Mouse (Mus musculus): ENCODE results near the gene Gpm6a. TPM values are rescaled to one million over a fixed set of nuclear protein-coding genes. Genes with fewer than 3 reads are reported as not detected.

The Gpm6a gene
- total and polyA plus RNA-seq, 3 experiments: not detected

GRCm38 (mm10) chr8:54917710-54918109, 36.9 kb upstream of the Gpm6a start:
- Histone ChIP-seq H3K27me3 (ENCODE audit: control insufficient read depth in 1 of 2, insufficient read depth in 2 of 2, low read length in 2 of 2) (no peaks in the 10 kb centered on the region), H3K36me3 (ENCODE audit: control insufficient read depth in 1 of 2, insufficient read depth in 2 of 2, low read length in 2 of 2) (no peaks in the 10 kb centered on the region), H3K9ac (ENCODE audit: control insufficient read depth, low read depth, low read length, poor library complexity, severe bottlenecking) (no peak overlapping the region), H3K9me3 (replicated peaks; ENCODE audit: insufficient read depth, low read length) (no peaks in the 10 kb centered on the region), H3K4me1 (ENCODE audit: control insufficient read depth in 1 of 2, insufficient read depth in 2 of 2, low read length in 2 of 2) (no peaks in the 10 kb centered on the region), H3K27ac (ENCODE audit: control insufficient read depth, low read depth, low read length) (no peak overlapping the region), H3K79me2 (ENCODE audit: control insufficient read depth, insufficient read depth, low read length, poor library complexity) (no peaks in the 10 kb centered on the region), H3K4me3 (ENCODE audit: control insufficient read depth in 1 of 2, insufficient read depth in 1 of 2, low read depth in 2 of 2, low read length in 2 of 2) (no peak overlapping the region)
- no peak for DNase-seq (ENCODE audit: low read depth, low spot score)
- TF ChIP-seq MYC (IDR thresholded peaks at IDR 0.05; ENCODE audit: low read depth, low read length): no peak
- TF ChIP-seq CTCF (IDR thresholded peaks at IDR 0.05 in 2 of 3, conservative IDR thresholded peaks at IDR 0.05 in 1 of 3; ENCODE audit: control insufficient read depth in 1 of 3, insufficient read depth in 1 of 3, low read depth in 2 of 3, low read length in 3 of 3, poor library complexity in 1 of 3, severe bottlenecking in 1 of 3): no peak
- TF ChIP-seq CHD2 (IDR thresholded peaks at IDR 0.05; ENCODE audit: low read length): no peak
- no peak for TF ChIP-seq SIN3A (IDR thresholded peaks at IDR 0.05; ENCODE audit: low read length)
- TF ChIP-seq JUND (IDR thresholded peaks at IDR 0.05; ENCODE audit: low read depth, low read length): no peak
- no peak for TF ChIP-seq POLR2AphosphoS5 (IDR thresholded peaks at IDR 0.05; ENCODE audit: borderline replicate concordance, low read depth, low read length)

- Histone ChIP-seq H3K9ac (ENCODE audit: control insufficient read depth, low read depth, low read length, poor library complexity, severe bottlenecking) (no peak overlapping the region), H3K4me3 (ENCODE audit: control insufficient read depth in 1 of 2, insufficient read depth in 1 of 2, low read depth in 2 of 2, low read length in 2 of 2) (no peak overlapping the region), H3K79me2 (ENCODE audit: control insufficient read depth, insufficient read depth, low read length, poor library complexity) (no peaks in the 10 kb centered on the region), H3K27me3 (ENCODE audit: control insufficient read depth in 1 of 2, insufficient read depth in 2 of 2, low read length in 2 of 2) (no peaks in the 10 kb centered on the region), H3K4me1 (ENCODE audit: control insufficient read depth in 1 of 2, insufficient read depth in 2 of 2, low read length in 2 of 2) (no peaks in the 10 kb centered on the region), H3K36me3 (ENCODE audit: control insufficient read depth in 1 of 2, insufficient read depth in 2 of 2, low read length in 2 of 2) (no peaks in the 10 kb centered on the region), H3K27ac (ENCODE audit: control insufficient read depth, low read depth, low read length) (no peak overlapping the region), H3K9me3 (replicated peaks; ENCODE audit: insufficient read depth, low read length) (no peaks in the 10 kb centered on the region)
- DNase-seq (ENCODE audit: low read depth, low spot score): no peak
- TF ChIP-seq MYC (IDR thresholded peaks at IDR 0.05; ENCODE audit: low read depth, low read length) (no peak), NRF1 (IDR thresholded peaks at IDR 0.05; ENCODE audit: insufficient read depth, low read depth, low read length, poor library complexity, severe bottlenecking) (no peak), UBTF (IDR thresholded peaks at IDR 0.05; ENCODE audit: borderline replicate concordance, insufficient read depth, low read depth, low read length) (no peak), POLR2AphosphoS5 (IDR thresholded peaks at IDR 0.05; ENCODE audit: borderline replicate concordance, low read depth, low read length) (no peak), ZMIZ1 (IDR thresholded peaks at IDR 0.05; ENCODE audit: low read depth, low read length) (no peak), SMC3 (IDR thresholded peaks at IDR 0.05; ENCODE audit: low read depth, low read length) (no peak), USF2 (IDR thresholded peaks at IDR 0.05; ENCODE audit: borderline replicate concordance in 1 of 2, insufficient read depth in 1 of 2, low read depth in 1 of 2, low read length in 2 of 2) (no peak), KAT2A (conservative IDR thresholded peaks at IDR 0.05; ENCODE audit: low read depth, low read length) (no peak), RCOR1 (IDR thresholded peaks at IDR 0.05; ENCODE audit: low read depth, low read length) (no peak)
Measured at GRCm38 (mm10) chr8:54922160-54922855, 32.3 kb upstream of the Gpm6a start.

GRCm38 (mm10) chr8:54924936-54925335, 29.7 kb upstream of the Gpm6a start:
- H3K79me2 ChIP-seq (ENCODE audit: control insufficient read depth, insufficient read depth, low read length, poor library complexity): no peaks in the 10 kb centered on the region
- H3K9ac ChIP-seq (ENCODE audit: control insufficient read depth, low read depth, low read length, poor library complexity, severe bottlenecking): no peak overlapping the region
- H3K4me1 ChIP-seq (ENCODE audit: control insufficient read depth in 1 of 2, insufficient read depth in 2 of 2, low read length in 2 of 2): no peaks in the 10 kb centered on the region
- H3K27ac ChIP-seq (ENCODE audit: control insufficient read depth, low read depth, low read length): no peak overlapping the region
- TF ChIP-seq CTCF (IDR thresholded peaks at IDR 0.05 in 2 of 3, conservative IDR thresholded peaks at IDR 0.05 in 1 of 3; ENCODE audit: control insufficient read depth in 1 of 3, insufficient read depth in 1 of 3, low read depth in 2 of 3, low read length in 3 of 3, poor library complexity in 1 of 3, severe bottlenecking in 1 of 3) (no peak), ZC3H11A (IDR thresholded peaks at IDR 0.05; ENCODE audit: low read depth, low read length) (no peak), MXI1 (IDR thresholded peaks at IDR 0.05; ENCODE audit: low read depth, low read length) (no peak), NRF1 (IDR thresholded peaks at IDR 0.05; ENCODE audit: insufficient read depth, low read depth, low read length, poor library complexity, severe bottlenecking) (no peak), TAL1 (IDR thresholded peaks at IDR 0.05; ENCODE audit: low read length) (no peak)
- no peaks in the 10 kb centered on the region for H3K27me3 ChIP-seq (ENCODE audit: control insufficient read depth in 1 of 2, insufficient read depth in 2 of 2, low read length in 2 of 2)
- no peaks in the 10 kb centered on the region for H3K36me3 ChIP-seq (ENCODE audit: control insufficient read depth in 1 of 2, insufficient read depth in 2 of 2, low read length in 2 of 2)
- no peaks in the 10 kb centered on the region for H3K9me3 ChIP-seq (replicated peaks; ENCODE audit: insufficient read depth, low read length)
- H3K4me3 ChIP-seq (ENCODE audit: control insufficient read depth in 1 of 2, insufficient read depth in 1 of 2, low read depth in 2 of 2, low read length in 2 of 2): no peak overlapping the region
- no peak for DNase-seq (ENCODE audit: low read depth, low spot score)

Measured in MEL (cell line).